Mouse (Mus musculus) bone marrow macrophage, adult 2 months (primary cell): ENCODE results near the gene Trcg1.

ENCODE experiments used
- CTCF ChIP-seq: IDR thresholded peaks from 2 replicates; pipeline ENCODE4 v1.5.1; 2012; ENCODE audit warnings: low read depth, mild to moderate bottlenecking, low read length, moderate library complexity
- POLR2A ChIP-seq: IDR thresholded peaks from 2 replicates; pipeline ENCODE4 v1.6.1; 2012; ENCODE audit warnings: mild to moderate bottlenecking, low read depth, low read length, borderline replicate concordance

DNA sequence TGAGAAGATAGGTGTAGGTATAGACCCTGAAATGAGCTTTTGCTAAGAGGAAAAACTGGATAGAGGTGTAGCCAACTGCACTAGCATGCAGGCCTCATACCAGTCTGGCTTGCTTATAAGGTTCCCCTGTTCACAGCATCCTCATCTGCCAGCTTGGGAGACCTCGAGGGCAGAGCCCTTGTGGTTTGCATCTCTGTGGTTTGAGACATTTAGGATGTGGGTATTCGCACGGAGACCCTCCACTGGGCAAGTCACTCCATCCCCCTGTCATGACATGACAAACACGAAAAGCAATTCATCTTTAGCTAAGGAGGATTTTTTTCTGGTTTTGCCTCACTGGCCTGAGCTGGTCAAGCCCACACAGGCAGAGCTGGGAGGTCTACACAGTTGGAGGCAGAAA, 8.2 kb upstream of the Trcg1 start:
- no peak for TF ChIP-seq CTCF
- no peak for TF ChIP-seq POLR2A
